Mouse (Mus musculus): ENCODE data around the gene Slc25a24. TPM values are rescaled to one million over a fixed set of nuclear protein-coding genes. Genes with fewer than 3 reads are reported as not detected.

Gene Slc25a24
- total RNA-seq (2021), result 1 to 10 TPM; 2.5 to 3.0 TPM
- long read RNA-seq, experiment 1, result 0 reads
- long read RNA-seq, experiment 2, partial matches to known transcripts, result 0 of 1 reads
- long read RNA-seq, experiment 2, other reads (novel, unspliced or antisense), result 1 of 1 reads

- intact Hi-C loops (cut with DNase I), result no loop called here
- peak; percentile 49 to 66 for DNase-seq
These were observed at the start of gene Slc25a24 for GRCm38 (mm10) chr3:109122641-109123530. Gene Slc25a24 (plus strand): TSS chr3:109123149.

GRCm38 (mm10) chr3:109080169-109080568 is 42.8 kb upstream of the Slc25a24 start, which contains the start of gene Slc25a54:
Gene Slc25a54 (plus strand): TSS chr3:109080469.
- DNase-seq, result no peak
- intact Hi-C loops (cut with DNase I), result no loop called here

- DNase-seq, result no peak
- intact Hi-C loops (cut with DNase I), result no loop called here
These were observed 38.5 kb upstream of the Slc25a24 start for GRCm38 (mm10) chr3:109084418-109084817.

- no peak for DNase-seq
- intact Hi-C loops (cut with DNase I), result no loop called here
These were observed 34.5 kb upstream of the Slc25a24 start for GRCm38 (mm10) chr3:109088460-109088859.

- intact Hi-C loops (cut with DNase I), result no loop called here
- DNase-seq, result no peak
These were observed 18.2 kb upstream of the Slc25a24 start for GRCm38 (mm10) chr3:109104702-109105101.

GRCm38 (mm10) chr3:109117136-109117535 is 5.8 kb upstream of the Slc25a24 start:
- intact Hi-C loops (cut with DNase I), result no loop called here
- no peak for DNase-seq

- intact Hi-C loops (cut with DNase I), result no loop called here
- DNase-seq, result no peak
These were observed 3.4 kb upstream of the Slc25a24 start for GRCm38 (mm10) chr3:109119562-109119961.

GRCm38 (mm10) chr3:109119973-109120372 is 3.0 kb upstream of the Slc25a24 start:
- intact Hi-C loops (cut with DNase I), result no loop called here

GRCm38 (mm10) chr3:109123531-109123981 is 607 bp downstream of the Slc25a24 start:
- peak; percentile 25 to 49 for DNase-seq
- intact Hi-C loops (cut with DNase I), result no loop called here

More at GRCm38 (mm10) chr3:109119973-109120372, 3.0 kb upstream of the Slc25a24 start:
- no peak for DNase-seq

GRCm38 (mm10) chr3:109124091-109124490 is 1.1 kb downstream of the Slc25a24 start:
- intact Hi-C loops (cut with DNase I), result no loop called here
- no peak for DNase-seq

- no peak for DNase-seq
- intact Hi-C loops (cut with DNase I), result no loop called here
These were observed 2.6 kb downstream of the Slc25a24 start for GRCm38 (mm10) chr3:109125531-109125930.

- DNase-seq, result no peak
- intact Hi-C loops (cut with DNase I), result no loop called here
These were observed 6.8 kb downstream of the Slc25a24 start for GRCm38 (mm10) chr3:109129768-109130167.

GRCm38 (mm10) chr3:109132966-109133365 is 10.0 kb downstream of the Slc25a24 start:
- intact Hi-C loops (cut with DNase I), result no loop called here
- DNase-seq, result no peak

- intact Hi-C loops (cut with DNase I), result no loop called here
These were observed 11.1 kb downstream of the Slc25a24 start for GRCm38 (mm10) chr3:109134036-109134435.

GRCm38 (mm10) chr3:109135352-109135751 is 12.4 kb downstream of the Slc25a24 start:
- DNase-seq, result no peak
- intact Hi-C loops (cut with DNase I), result no loop called here

More at GRCm38 (mm10) chr3:109134036-109134435, 11.1 kb downstream of the Slc25a24 start:
- no peak for DNase-seq

- intact Hi-C loops (cut with DNase I), result no loop called here
- no peak for DNase-seq
These were observed 29.6 kb downstream of the Slc25a24 start for GRCm38 (mm10) chr3:109152561-109152960.

GRCm38 (mm10) chr3:109153410-109153809 is 30.5 kb downstream of the Slc25a24 start:
- intact Hi-C loops (cut with DNase I), result no loop called here

GRCm38 (mm10) chr3:109155926-109156669 is 33.1 kb downstream of the Slc25a24 start:
- intact Hi-C loops (cut with DNase I), result no loop called here
- DNase-seq, result no peak

More at GRCm38 (mm10) chr3:109153410-109153809, 30.5 kb downstream of the Slc25a24 start:
- no peak for DNase-seq

GRCm38 (mm10) chr3:109157481-109157880 is 34.5 kb downstream of the Slc25a24 start:
- intact Hi-C loops (cut with DNase I), result no loop called here

GRCm38 (mm10) chr3:109164088-109164487 is 41.1 kb downstream of the Slc25a24 start:
- intact Hi-C loops (cut with DNase I), result no loop called here
- no peak for DNase-seq

More at GRCm38 (mm10) chr3:109157481-109157880, 34.5 kb downstream of the Slc25a24 start:
- no peak for DNase-seq

- intact Hi-C loops (cut with DNase I), result no loop called here
- DNase-seq, result no peak
These were observed 41.7 kb downstream of the Slc25a24 start for GRCm38 (mm10) chr3:109164644-109165043.

Measured in gastrocnemius, postnatal 36 days (tissue).